Mouse (Mus musculus) olfactory bulb, adult 2 months (tissue): ENCODE data around the gene Vmn1r74. TPM values are rescaled to one million over a fixed set of nuclear protein-coding genes. Genes with fewer than 3 reads are reported as not detected.
"Not testable (repeated sequence)": the region's sequence is repeated elsewhere in the genome, so short reads cannot be mapped to it uniquely, and the experiment has no call there.

Source experiments
- H3K27ac ChIP-seq: fragments of 200-500 bp; 2 replicates; pipeline ENCODE4 v1.5.1; 2012; ENCODE audit warnings: low read depth, low read length; ENCODE audit not compliant: insufficient read depth
- H3K4me1 ChIP-seq: fragments of 200-500 bp; 2 replicates; pipeline ENCODE4 v1.6.1; 2012; ENCODE audit warnings: low read length; ENCODE audit not compliant: control insufficient read depth, insufficient read depth
- H3K4me3 ChIP-seq: fragments of 200-500 bp; 2 replicates; pipeline ENCODE4 v1.5.1; 2012; ENCODE audit warnings: mild to moderate bottlenecking, low read depth, low read length, moderate library complexity; ENCODE audit not compliant: insufficient read depth
- CTCF ChIP-seq: fragments of 200-500 bp; IDR thresholded peaks from 2 replicates; pipeline ENCODE4 v1.5.1; 2012; ENCODE audit warnings: low read depth, mild to moderate bottlenecking, low read length, moderate library complexity; ENCODE audit not compliant: insufficient read depth
- POLR2A ChIP-seq: fragments of 200-500 bp; IDR thresholded peaks from 2 replicates; pipeline ENCODE4 v1.6.1; 2012; ENCODE audit warnings: mild to moderate bottlenecking, low read depth, low read length, moderate library complexity; ENCODE audit not compliant: insufficient read depth
- WGBS: fragments of 180-500 bp; shearing (Covaris S2); methylation state at CpG from one replicate; pipeline ENCODE4 v1.1.7; 2018; 5-methylcytosine and 5-hydroxymethylcytosine counted together
- polyA plus RNA-seq: library from polyadenylated mRNA; stranded (reverse); fragments of >200 nt; gene quantifications from 2 replicates; pipeline ENCODE4 v1.2.4, GENCODE M21; 2012; ENCODE audit warnings: low replicate concordance; ENCODE audit not compliant: missing spikeins, insufficient read depth, insufficient read length

Gene Vmn1r74
- polyA plus RNA-seq: not detected in 2 replicates

- Histone ChIP-seq H3K4me3 (no peak within 1 kb of the TSS), H3K4me1 (no peaks in the 10 kb centered on the region), H3K27ac (no peak within 1 kb of the TSS)
- no peak for TF ChIP-seq POLR2A
- no peak for TF ChIP-seq CTCF
- whole genome bisulfite sequencing: 80% methylated on average over 2 of the region's 2 CpGs
These were observed at the start of gene Vmn1r74 for GRCm38 (mm10) chr7:11833680-11834079. Vmn1r74 (plus strand) TSS chr7:11833980.

- TF ChIP-seq CTCF (no peak), POLR2A (no peak)
- Histone ChIP-seq H3K27ac (no peak overlapping the region), H3K4me3 (no peak overlapping the region), H3K4me1 (no peaks in the 10 kb centered on the region)
These were observed 20.0 kb upstream of the Vmn1r74 start for GRCm38 (mm10) chr7:11813751-11814150.

GRCm38 (mm10) chr7:11822166-11822565 is 11.6 kb upstream of the Vmn1r74 start:
- Histone ChIP-seq H3K4me3 (no peak overlapping the region), H3K4me1 (no peaks in the 10 kb centered on the region), H3K27ac (no peak overlapping the region)
- TF ChIP-seq CTCF (no peak), POLR2A (no peak)
- 83% methylated on average over 1 of the region's 1 CpGs for WGBS

GRCm38 (mm10) chr7:11823246-11823645 is 10.5 kb upstream of the Vmn1r74 start:
- WGBS: 89% methylated on average over 9 of the region's 9 CpGs
- H3K27ac ChIP-seq, H3K4me1 ChIP-seq, H3K4me3 ChIP-seq: not testable (repeated sequence)

GRCm38 (mm10) chr7:11874330-11874729 is 40.5 kb downstream of the Vmn1r74 start, which contains the start of gene Vmn1r75:
Vmn1r75 (plus strand) TSS chr7:11874630.
- Histone ChIP-seq H3K4me3 (no peak within 1 kb of the TSS), H3K4me1 (no peaks in the 10 kb centered on the region), H3K27ac (no peak within 1 kb of the TSS)
- TF ChIP-seq POLR2A: no peak
- TF ChIP-seq CTCF: no peak

Other genes with a start within 250 kb of the Vmn1r74 start
- gene Zscan4-ps3, start 224.7 kb upstream of the Vmn1r74 start, polyA plus RNA-seq: not detected in 2 replicates
- not detected in 2 replicates for gene Vmn1r72, start 153.8 kb upstream of the Vmn1r74 start, polyA plus RNA-seq
- gene Vmn1r73, start 103.7 kb upstream of the Vmn1r74 start, polyA plus RNA-seq: not detected in 2 replicates
- not detected in 2 replicates for gene Vmn1r75, start 40.6 kb downstream of the Vmn1r74 start, polyA plus RNA-seq
- gene Vmn1r76, start 104.2 kb downstream of the Vmn1r74 start, polyA plus RNA-seq: not detected in 2 replicates
- gene Vmn1r77, start 202.8 kb downstream of the Vmn1r74 start, polyA plus RNA-seq: not detected in 2 replicates